20 mouse cellular contexts compared by ENCODE assay signal in the genomic region with DNA sequence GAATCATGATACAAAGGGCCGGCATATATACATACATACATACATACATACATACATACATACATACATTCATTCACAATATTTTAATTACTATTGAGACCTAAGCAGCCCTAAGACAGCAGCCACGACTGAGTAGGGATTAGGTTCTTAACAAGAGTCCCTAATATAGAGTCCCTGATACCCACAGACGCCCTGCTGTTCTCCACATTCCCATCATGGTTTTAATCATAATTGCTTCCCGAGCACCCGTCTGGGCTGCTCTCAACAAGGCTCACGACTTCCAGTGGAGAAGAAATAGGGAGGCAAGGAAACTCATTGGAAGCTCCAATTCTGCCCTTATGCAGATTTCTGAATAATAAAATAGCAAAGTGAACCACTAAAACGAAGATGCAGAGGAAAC.
"Had no signal": no experiment of that assay in that cellular context is flagged by ENCODE, and none has a peak within 500 bp of the region (broad histone marks: within the 10 kb centered on the region; RNA-seq: fewer than 3 reads in every experiment).

No protein-coding gene starts in this region.

- H3K4me2 ChIP-seq: liver, embryonic 15.5 days; lung, embryonic 15.5 days; midbrain, embryonic 11.5 days; midbrain, embryonic 13.5 days; midbrain, embryonic 15.5 days had no signal

- H3K4me3 ChIP-seq: liver, embryonic 15.5 days; lung, embryonic 15.5 days; megakaryocyte, embryonic 14.5 days; midbrain, embryonic 13.5 days; midbrain, embryonic 15.5 days had no signal

- H3K27me3 ChIP-seq: liver, embryonic 15.5 days; lung, embryonic 15.5 days; megakaryocyte, embryonic 14.5 days; midbrain, embryonic 13.5 days; midbrain, embryonic 15.5 days had no signal

- H3K9ac ChIP-seq: liver, embryonic 15.5 days; liver, postnatal 0 days; lung, embryonic 15.5 days; midbrain, embryonic 13.5 days; midbrain, embryonic 15.5 days had no signal

- H3K36me3 ChIP-seq: liver, embryonic 15.5 days; lung, embryonic 15.5 days; midbrain, embryonic 13.5 days; midbrain, embryonic 15.5 days had no signal

- H3K9me3 ChIP-seq: liver, embryonic 15.5 days; lung, embryonic 15.5 days; megakaryocyte, embryonic 14.5 days; midbrain, embryonic 13.5 days; midbrain, embryonic 15.5 days had no signal

- ATAC-seq: liver, postnatal 0 days; lung, postnatal 0 days; midbrain, embryonic 13.5 days; midbrain, embryonic 15.5 days had no signal

- DNase-seq: liver, postnatal 0 days; lung, adult 2 months; lung, postnatal 14 days; lung, postnatal 36 days; retina, postnatal 1 day; right cerebral cortex, adult 18-20 months; right cerebral cortex, postnatal 25 days; right cerebral cortex, postnatal 4 days; spleen, adult 18-20 months; thymus, adult 2 months; thymus, postnatal 25 days; thymus, postnatal 4 days had no signal

- H3K4me1 ChIP-seq: liver, embryonic 15.5 days; lung, embryonic 15.5 days; megakaryocyte, embryonic 14.5 days; midbrain, embryonic 13.5 days; midbrain, embryonic 15.5 days had no signal

- H3K27ac ChIP-seq: liver, embryonic 15.5 days; lung, embryonic 15.5 days; macrophage; midbrain, embryonic 13.5 days; midbrain, embryonic 15.5 days had no signal
